Mouse (Mus musculus): ENCODE measurements around the gene Olfr723. TPM values are rescaled to one million over a fixed set of nuclear protein-coding genes. Genes with fewer than 3 reads are reported as not detected.
"Not testable (repeated sequence)": the region's sequence is repeated elsewhere in the genome, so short reads cannot be mapped to it uniquely, and the experiment has no call there.

Olfr723 gene
- not detected for total RNA-seq (2021)

DNA sequence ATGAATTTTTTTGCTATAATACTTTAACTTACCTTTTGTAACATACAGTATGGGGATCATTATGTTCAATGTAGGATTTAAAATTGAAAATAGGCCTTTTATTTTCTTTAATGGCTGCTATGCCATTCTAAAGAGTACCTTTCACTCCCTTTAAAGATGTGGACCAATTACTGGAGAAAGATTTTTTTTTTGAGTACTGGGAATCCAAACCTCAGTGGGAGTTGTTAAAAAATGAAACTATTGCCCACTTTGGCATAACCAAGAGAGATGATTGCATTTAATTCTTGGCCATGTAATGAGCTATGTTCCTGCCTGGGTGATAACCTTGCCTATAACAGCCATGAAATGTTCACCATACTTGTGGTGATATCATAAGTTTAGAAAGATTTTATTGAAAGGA, at the start of gene Olfr723:
Gene Olfr723 (minus strand): TSS at position 101 of the 400 bp plus-strand sequence.
- DNase-seq; intact Hi-C loops (cut with DNase I): not testable (repeated sequence)

- intact Hi-C loops (cut with DNase I); DNase-seq: not testable (repeated sequence)
These were observed 31.6 kb upstream of the Olfr723 start, which contains the start of gene Olfr724 for GRCm38 (mm10) chr14:49963174-49963573. Olfr724 (minus strand) TSS chr14:49963274.

DNA sequence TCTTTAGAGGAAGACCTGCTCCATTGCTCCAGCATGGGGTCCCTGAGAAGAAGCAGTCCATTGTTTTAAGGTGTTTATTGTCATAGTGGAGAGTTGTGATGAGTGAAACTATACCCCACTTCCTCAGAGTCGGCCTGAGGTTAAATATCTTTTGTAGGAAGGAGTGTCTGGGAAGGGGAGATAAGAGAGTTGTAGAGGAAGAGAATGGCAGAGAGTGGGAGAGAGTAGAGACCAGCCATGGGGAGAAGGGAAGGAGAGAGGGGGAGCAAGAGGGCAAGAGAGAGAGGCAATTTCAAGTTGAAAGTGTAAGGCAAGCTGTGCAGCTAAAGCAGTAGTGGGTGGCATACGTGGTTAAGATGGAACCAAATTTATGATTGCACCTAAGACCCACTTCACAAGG, 24.3 kb upstream of the Olfr723 start:
- intact Hi-C loops (cut with DNase I) = no loop called here
- DNase-seq = no peak

DNA sequence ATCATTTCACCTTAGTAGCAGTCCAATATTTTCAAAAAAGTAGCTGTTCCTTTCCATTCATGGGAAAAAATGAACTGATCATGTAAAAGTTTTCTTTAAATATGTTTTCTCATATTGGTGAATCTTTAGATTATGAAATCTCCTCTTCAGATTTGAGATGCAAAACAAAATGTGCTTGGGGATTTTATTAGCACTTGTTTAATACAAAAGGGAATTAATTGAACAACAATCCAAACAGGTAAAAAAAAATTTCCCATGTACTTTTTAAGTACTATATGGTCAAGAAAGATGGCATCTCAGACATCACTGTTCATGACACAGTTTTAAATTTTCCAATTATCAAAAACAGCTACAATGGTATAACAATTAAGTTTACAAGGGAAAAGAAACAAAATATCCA, 29.7 kb downstream of the Olfr723 start, which contains the start of gene Olfr722:
Gene Olfr722 (minus strand): TSS at position 101 of the 400 bp plus-strand sequence.
- intact Hi-C loops (cut with DNase I) = no loop called here
- no peak for DNase-seq

Other genes with a start within 250 kb of the Olfr723 start
- 10 to 100 TPM; 23.0 to 23.6 TPM for gene Armh4, start 148.4 kb downstream of the Olfr723 start, total RNA-seq (2021)
- gene Olfr722, start 29.8 kb downstream of the Olfr723 start, total RNA-seq (2021) = not detected
- gene Olfr724, start 31.5 kb upstream of the Olfr723 start, total RNA-seq (2021) = not detected
- gene Olfr725, start 108.6 kb upstream of the Olfr723 start, total RNA-seq (2021) = not detected
- not detected for gene Olfr726, start 159.2 kb upstream of the Olfr723 start, total RNA-seq (2021)
- gene Olfr727, start 191.4 kb upstream of the Olfr723 start, total RNA-seq (2021) = not detected
- gene Olfr728, start 210.9 kb upstream of the Olfr723 start, total RNA-seq (2021) = not detected
- gene Olfr729, start 221.1 kb upstream of the Olfr723 start, total RNA-seq (2021) = not detected